Mouse (Mus musculus) ES-E14 (cell line): ENCODE results near the gene Nhlrc2. TPM values are rescaled to one million over a fixed set of nuclear protein-coding genes. Genes with fewer than 3 reads are reported as not detected.

ENCODE experiments used
- DNase-seq: peaks from one replicate; pipeline ENCODE4 v3.0.0-alpha.2; 2013; ENCODE audit warnings: low read depth, low spot score
- H3K27ac ChIP-seq: 2 replicates; pipeline ENCODE4 v1.5.1; 2012; ENCODE audit warnings: low read depth, mild to moderate bottlenecking, low read length, moderate library complexity, mixed read lengths; ENCODE audit not compliant: poor library complexity, insufficient read depth, severe bottlenecking
- H3K36me3 ChIP-seq: 2 replicates; pipeline ENCODE4 v1.6.1; 2012; ENCODE audit warnings: mild to moderate bottlenecking, low read length, moderate library complexity, mixed read lengths; ENCODE audit not compliant: control insufficient read depth, poor library complexity, insufficient read depth, severe bottlenecking
- H3K4me1 ChIP-seq, 2 experiments: fragments of 150-350 bp in 1 of 2; sonication (generic) in 1 of 2; 2 replicates each; pipeline ENCODE4 v1.6.1; 2012; ENCODE audit warnings: low read length in 2 of 2, mild to moderate bottlenecking in 1 of 2, mixed read lengths in 1 of 2; ENCODE audit not compliant: control insufficient read depth in 2 of 2, insufficient read depth in 2 of 2, poor library complexity in 1 of 2
- H3K4me3 ChIP-seq, 2 experiments: fragments of 150-350 bp in 1 of 2; sonication (generic) in 1 of 2; 2 replicates each; pipeline ENCODE4 v1.5.1; 2012; ENCODE audit warnings: low read length in 2 of 2, low read depth in 1 of 2, mild to moderate bottlenecking in 1 of 2, mixed read lengths in 1 of 2; ENCODE audit not compliant: insufficient read depth in 1 of 2, poor library complexity in 1 of 2, severe bottlenecking in 1 of 2
- H3K9ac ChIP-seq: 2 replicates; pipeline ENCODE4 v1.6.1; 2012; ENCODE audit warnings: low read depth, mild to moderate bottlenecking, low read length, mixed read lengths; ENCODE audit not compliant: poor library complexity, insufficient read depth, severe bottlenecking
- H3K9me3 ChIP-seq: fragments of 150-350 bp; sonication (generic); 2 replicates; pipeline ENCODE4 v1.6.1; 2012; ENCODE audit warnings: low read depth, mild to moderate bottlenecking, low read length; ENCODE audit not compliant: control insufficient read depth, insufficient read depth
- CHD2 ChIP-seq: IDR thresholded peaks from 2 replicates; pipeline ENCODE4 v1.6.1; 2014; ENCODE audit warnings: mild to moderate bottlenecking, low read depth, low read length, inconsistent platforms
- HCFC1 ChIP-seq: IDR thresholded peaks from 2 replicates; pipeline ENCODE4 v1.6.1; 2012; ENCODE audit warnings: low read length, inconsistent platforms, borderline replicate concordance; ENCODE audit not compliant: insufficient read depth
- MAFK ChIP-seq: IDR thresholded peaks from 2 replicates; pipeline ENCODE4 v1.6.1; 2014; ENCODE audit warnings: mild to moderate bottlenecking, low read depth, low read length, inconsistent platforms; ENCODE audit not compliant: insufficient read depth
- ZC3H11A ChIP-seq: IDR thresholded peaks from 2 replicates; pipeline ENCODE4 v1.6.1; 2012; ENCODE audit warnings: low read depth, mild to moderate bottlenecking, inconsistent platforms, low read length, borderline replicate concordance
- ZNF384 ChIP-seq: IDR thresholded peaks from 2 replicates; pipeline ENCODE4 v1.6.1; 2012; ENCODE audit warnings: low read depth, low read length, inconsistent platforms
- in situ Hi-C, 2 experiments: fragments of 600-800 bp; cut with MboI; formaldehyde crosslinking; loops; one replicate each; pipeline ENCODE4 v1.15.1; 2025; ENCODE audit warnings: low sequenced_read_pairs in 2 of 2, inconsistent platforms in 1 of 2; ENCODE audit not compliant: unreplicated experiment in 2 of 2
- total RNA-seq: library from RNA; depleted of rRNA; stranded (reverse); fragments of 300-350 nt; gene quantifications from 2 replicates; pipeline ENCODE4 v1.2.3, GENCODE M21; 2012

Nhlrc2 gene
- total RNA-seq, 1 experiment, result 15.3 TPM

DNA sequence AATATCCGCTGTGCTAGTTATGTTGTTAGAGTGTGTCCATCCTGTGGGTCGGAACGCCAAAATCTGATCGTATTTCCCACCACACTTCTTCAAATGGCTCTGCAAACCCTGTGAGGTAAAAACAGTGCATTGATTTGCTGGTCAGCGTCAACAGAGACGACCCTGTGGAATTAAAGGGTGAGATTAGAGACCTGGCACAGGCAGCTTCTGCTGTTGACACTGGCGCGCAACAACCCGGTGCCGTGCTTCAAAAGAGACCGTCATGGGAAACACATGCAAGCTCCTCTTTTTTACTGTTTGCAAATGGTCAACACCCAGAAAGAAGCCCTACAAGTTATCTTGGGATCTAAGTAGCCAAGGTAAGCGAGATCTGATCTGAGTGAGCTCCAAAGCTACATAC is 16.8 kb upstream of the Nhlrc2 start:
- TF ChIP-seq ZNF384, result no peak
- TF ChIP-seq MAFK, result no peak
- no peak for TF ChIP-seq HCFC1
- TF ChIP-seq ZC3H11A, result no peak
- TF ChIP-seq CHD2, result no peak
- Histone ChIP-seq H3K4me1 (no peaks in the 10 kb centered on the region), H3K9me3 (no peaks in the 10 kb centered on the region), H3K4me3 (no peak overlapping the region), H3K9ac (no peak overlapping the region), H3K27ac (no peak overlapping the region), H3K36me3 (peaks cover 7% of the 10 kb centered on the region; the same call in 1 of the 2 replicates)
- DNase-seq, result no peak
- in situ Hi-C loops, result no loop called here

DNA sequence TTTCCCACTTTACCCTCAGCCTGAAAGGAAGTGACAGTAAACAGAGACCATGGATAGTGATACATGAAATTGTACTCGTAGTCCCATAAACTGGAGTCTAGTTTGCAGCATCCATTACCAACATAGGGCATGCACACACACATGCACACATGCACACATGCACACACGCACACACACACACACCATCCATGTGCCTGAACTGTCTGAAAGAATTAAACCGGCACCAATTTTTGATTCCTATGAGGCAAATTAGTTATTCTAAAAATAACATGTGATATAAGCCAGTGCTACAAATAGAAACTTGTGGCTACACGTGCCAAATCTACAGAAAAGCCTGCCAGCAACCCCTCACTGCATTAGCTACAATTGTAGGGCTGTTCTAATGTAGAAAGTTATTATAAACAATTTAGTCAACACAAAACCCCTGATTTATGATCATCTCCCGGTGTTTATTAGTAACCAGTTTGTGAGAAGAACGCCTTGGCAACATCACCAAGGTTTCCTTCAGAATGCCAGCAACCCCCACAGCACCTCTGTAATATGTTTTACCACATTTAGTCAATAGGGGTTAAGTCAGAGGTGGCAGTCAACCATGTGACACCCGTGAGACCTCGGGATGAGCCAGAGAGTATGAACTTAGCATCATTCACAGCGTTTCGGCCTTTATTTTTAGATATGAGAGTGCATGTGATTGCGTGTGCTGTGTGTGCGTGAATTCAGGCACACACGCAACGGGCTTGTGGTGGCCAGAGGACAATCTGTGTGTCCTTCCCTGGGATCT is 14.6 kb upstream of the Nhlrc2 start:
- no peaks in the 10 kb centered on the region for H3K9me3 ChIP-seq
- no peak overlapping the region for H3K4me3 ChIP-seq
- H3K36me3 ChIP-seq, result peaks cover 7% of the 10 kb centered on the region; the same call in 1 of the 2 replicates
- no peak for TF ChIP-seq ZC3H11A
- in situ Hi-C loops, result no loop called here
- no peak overlapping the region for H3K9ac ChIP-seq
- H3K4me1 ChIP-seq, result no peaks in the 10 kb centered on the region
- H3K27ac ChIP-seq, result no peak overlapping the region
- no peak for DNase-seq

DNA sequence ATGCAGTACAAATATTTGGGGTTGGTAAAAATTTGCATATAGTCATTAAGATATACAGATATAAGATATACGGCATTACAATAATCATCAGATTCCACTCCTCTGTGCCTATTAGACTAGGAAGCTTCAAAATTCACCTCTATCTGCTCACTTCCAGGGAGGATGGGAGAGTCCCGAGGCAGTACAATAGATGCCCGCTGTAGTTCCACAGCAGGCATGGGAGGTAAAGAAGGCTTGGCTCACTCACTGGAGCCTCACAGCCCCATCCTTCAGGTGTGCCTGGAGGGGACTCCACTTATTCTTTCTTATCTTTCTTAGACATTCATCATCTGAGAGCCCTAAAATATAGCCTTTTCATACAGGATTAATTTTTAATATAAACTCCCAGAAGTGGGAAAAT is 13.7 kb upstream of the Nhlrc2 start:
- Histone ChIP-seq H3K36me3 (peaks cover 7% of the 10 kb centered on the region; the same call in 1 of the 2 replicates), H3K4me1 (no peaks in the 10 kb centered on the region), H3K4me3 (no peak overlapping the region), H3K9ac (no peak overlapping the region), H3K9me3 (no peaks in the 10 kb centered on the region), H3K27ac (no peak overlapping the region)
- TF ChIP-seq HCFC1 (no peak), MAFK (no peak), ZC3H11A (no peak), CHD2 (no peak), ZNF384 (no peak)
- DNase-seq, result no peak
- in situ Hi-C loops, result no loop called here

DNA sequence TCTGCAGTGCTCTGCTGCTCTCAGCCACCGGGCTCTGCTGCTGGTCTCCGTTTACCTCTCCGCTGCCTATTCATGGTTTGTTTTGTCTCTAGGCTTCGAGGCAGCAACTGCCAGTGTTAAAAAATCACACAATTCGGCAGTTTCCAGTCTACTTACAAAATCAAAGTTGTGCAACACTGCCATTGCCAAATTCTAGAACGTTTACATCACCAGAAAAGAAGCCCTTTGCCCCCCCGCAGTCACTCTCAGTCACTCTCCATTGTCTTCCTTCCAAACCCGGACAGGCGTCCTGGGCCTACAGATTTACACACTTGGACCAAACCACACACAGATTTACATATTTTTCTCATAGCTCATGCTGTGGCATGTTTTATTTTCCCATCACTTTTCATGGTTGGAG is 13.0 kb upstream of the Nhlrc2 start:
- no peaks in the 10 kb centered on the region for H3K9me3 ChIP-seq
- H3K4me3 ChIP-seq, result no peak overlapping the region
- H3K9ac ChIP-seq, result no peak overlapping the region
- in situ Hi-C loops, result no loop called here
- no peak for DNase-seq
- H3K36me3 ChIP-seq, result peaks cover 7% of the 10 kb centered on the region; the same call in 1 of the 2 replicates
- TF ChIP-seq CHD2 (no peak), ZNF384 (no peak), HCFC1 (no peak), ZC3H11A (no peak), MAFK (no peak)
- no peak overlapping the region for H3K27ac ChIP-seq
- no peaks in the 10 kb centered on the region for H3K4me1 ChIP-seq

DNA sequence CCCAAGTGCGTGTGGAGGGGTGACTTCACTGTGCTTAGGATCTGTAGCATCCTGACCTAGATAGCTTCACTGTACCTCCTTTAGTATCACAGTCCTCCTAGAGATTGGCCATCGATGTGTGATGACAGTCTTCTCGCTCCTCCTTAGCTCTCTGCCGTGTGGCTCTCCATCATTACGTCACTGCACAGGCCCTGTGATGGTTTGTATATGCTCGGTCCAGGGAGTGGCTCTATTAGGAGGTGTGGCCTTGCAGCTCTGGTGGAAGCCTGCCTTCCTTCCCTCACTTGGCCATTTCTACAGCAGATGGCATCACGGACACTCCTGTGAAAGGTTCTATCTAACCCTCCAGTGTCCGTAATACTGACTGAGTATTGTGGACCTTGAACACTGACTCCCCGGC is 12.3 kb upstream of the Nhlrc2 start:
- in situ Hi-C loops, result no loop called here
- DNase-seq, result no peak
- Histone ChIP-seq H3K27ac (no peak overlapping the region), H3K4me3 (no peak overlapping the region), H3K9me3 (no peaks in the 10 kb centered on the region), H3K9ac (no peak overlapping the region), H3K36me3 (peaks cover 7% of the 10 kb centered on the region; the same call in 1 of the 2 replicates), H3K4me1 (no peaks in the 10 kb centered on the region)
- TF ChIP-seq ZC3H11A (no peak), HCFC1 (no peak), ZNF384 (no peak)
